Mouse (Mus musculus): ENCODE data around the gene Gm5475. TPM values are rescaled to one million over a fixed set of nuclear protein-coding genes. Genes with fewer than 3 reads are reported as not detected.
"Not testable (repeated sequence)": the region's sequence is repeated elsewhere in the genome, so short reads cannot be mapped to it uniquely, and the experiment has no call there.

Gm5475 gene
- polyA plus RNA-seq (2015; fragmentation: Nextera tagmentation; extraction: Ambion mirVana), result 0.11 and 0.15 TPM in 2 replicates

DNA sequence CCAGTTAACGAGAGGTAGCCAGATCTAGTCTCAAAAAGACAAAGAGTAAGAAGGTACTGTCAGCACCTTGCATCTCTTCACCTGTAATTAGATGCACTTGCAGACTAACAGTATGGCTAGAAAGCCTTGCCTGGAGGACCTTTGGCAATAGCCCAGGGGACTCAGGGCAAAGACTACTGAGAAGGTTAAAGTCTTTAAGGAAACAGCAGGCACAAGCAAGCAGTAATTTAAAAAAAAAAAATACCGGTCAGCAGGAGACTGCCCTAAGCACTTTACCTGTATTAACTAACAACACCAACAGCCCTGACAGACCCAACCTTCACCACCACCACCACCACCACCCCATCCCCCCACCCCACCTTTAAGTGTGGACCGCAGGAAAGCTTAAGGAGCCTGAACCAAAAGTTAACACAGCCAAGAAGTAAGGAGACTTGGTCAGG, at the start of gene Gm5475:
Gene Gm5475 (plus strand): TSS at position 390 of the 440 bp plus-strand sequence.
- not testable (repeated sequence) for DNase-seq (ENCODE audit: low spot score); H3K9me3 ChIP-seq (ENCODE audit: control insufficient read depth, low read length); H3K4me1 ChIP-seq (replicated peaks; ENCODE audit: control insufficient read depth, insufficient read depth); H3K36me3 ChIP-seq (ENCODE audit: control insufficient read depth, insufficient read depth, low read length); ATAC-seq (ENCODE audit: low FRiP score, low TSS enrichment); H3K27me3 ChIP-seq (ENCODE audit: control insufficient read depth, insufficient read depth, low read length)
- WGBS, result 32% methylated on average over 3 of the region's 3 CpGs
- Histone ChIP-seq H3K27ac (replicated peaks) (peak within 1 kb of the TSS; percentile 49), H3K9ac (ENCODE audit: low read length) (peak within 1 kb of the TSS; percentile 83), H3K4me2 (replicated peaks; ENCODE audit: low read depth) (peak within 1 kb of the TSS; percentile 94), H3K4me3 (ENCODE audit: low read depth, low read length) (peak within 1 kb of the TSS; percentile 86)

DNA sequence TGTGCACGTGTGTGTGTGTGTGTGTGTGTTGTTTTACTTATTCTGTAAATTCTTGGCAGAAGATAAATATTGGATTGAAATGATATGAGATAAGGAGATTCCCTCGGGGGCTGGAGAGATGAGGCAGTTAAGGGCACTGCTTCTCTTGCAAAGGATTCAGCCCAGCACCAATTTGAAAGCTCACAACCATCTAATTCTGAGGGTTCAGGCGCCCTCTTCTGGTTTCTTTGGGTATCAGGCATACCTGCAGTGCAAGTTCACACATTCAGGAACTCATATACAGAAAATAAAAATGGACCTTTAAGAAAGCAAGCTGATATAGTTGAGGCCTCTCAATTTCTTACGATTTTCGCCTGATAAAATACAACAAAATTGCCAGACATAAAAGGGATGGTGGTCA, 46.9 kb upstream of the Gm5475 start:
- ATAC-seq (ENCODE audit: low FRiP score, low TSS enrichment), result no peak
- 36% methylated on average over 5 of the region's 5 CpGs for WGBS

GRCm38 (mm10) chr15:100377847-100378505, 44.0 kb upstream of the Gm5475 start:
- H3K4me3 ChIP-seq (ENCODE audit: low read depth, low read length); H3K4me2 ChIP-seq (replicated peaks; ENCODE audit: low read depth); H3K9ac ChIP-seq (ENCODE audit: low read length); H3K27me3 ChIP-seq (ENCODE audit: control insufficient read depth, insufficient read depth, low read length); H3K9me3 ChIP-seq (ENCODE audit: control insufficient read depth, low read length); H3K36me3 ChIP-seq (ENCODE audit: control insufficient read depth, insufficient read depth, low read length); DNase-seq (ENCODE audit: low spot score); H3K27ac ChIP-seq (replicated peaks); H3K4me1 ChIP-seq (replicated peaks; ENCODE audit: control insufficient read depth, insufficient read depth): not testable (repeated sequence)
- 19% methylated on average over 3 of the region's 9 CpGs for WGBS
- peak; percentile 48 for ATAC-seq (ENCODE audit: low FRiP score, low TSS enrichment)
- peak; percentile 43 for TF ChIP-seq CTCF (IDR thresholded peaks at IDR 0.05; ENCODE audit: low read depth)

More for the DNA sequence above, 46.9 kb upstream of the Gm5475 start:
- Histone ChIP-seq H3K4me1 (replicated peaks; ENCODE audit: control insufficient read depth, insufficient read depth) (no peaks in the 10 kb centered on the region), H3K36me3 (ENCODE audit: control insufficient read depth, insufficient read depth, low read length) (no peaks in the 10 kb centered on the region), H3K9ac (ENCODE audit: low read length) (no peak overlapping the region), H3K27ac (replicated peaks) (no peak overlapping the region), H3K9me3 (ENCODE audit: control insufficient read depth, low read length) (no peaks in the 10 kb centered on the region), H3K27me3 (ENCODE audit: control insufficient read depth, insufficient read depth, low read length) (no peaks in the 10 kb centered on the region), H3K4me3 (ENCODE audit: low read depth, low read length) (no peak overlapping the region), H3K4me2 (replicated peaks; ENCODE audit: low read depth) (no peak overlapping the region)
- TF ChIP-seq EP300 (optimal IDR thresholded peaks at IDR 0.05), result no peak
- peak; percentile 79 for TF ChIP-seq CTCF (IDR thresholded peaks at IDR 0.05; ENCODE audit: low read depth)
- DNase-seq (ENCODE audit: low spot score), result peak; percentile 60

GRCm38 (mm10) chr15:100379658-100380057, 42.3 kb upstream of the Gm5475 start:
- TF ChIP-seq CTCF (IDR thresholded peaks at IDR 0.05; ENCODE audit: low read depth) (no peak), EP300 (optimal IDR thresholded peaks at IDR 0.05) (no peak)
- DNase-seq (ENCODE audit: low spot score) (no peak), ATAC-seq (ENCODE audit: low FRiP score, low TSS enrichment) (0 out of 2 replicates have a peak, but pooled peaks have one; percentile 37)
- no peak overlapping the region for H3K4me3 ChIP-seq (ENCODE audit: low read depth, low read length)
- H3K9me3 ChIP-seq (ENCODE audit: control insufficient read depth, low read length), result no peaks in the 10 kb centered on the region
- WGBS, result 68% methylated on average over 8 of the region's 8 CpGs
- H3K4me1 ChIP-seq (replicated peaks; ENCODE audit: control insufficient read depth, insufficient read depth), result no peaks in the 10 kb centered on the region
- no peaks in the 10 kb centered on the region for H3K27me3 ChIP-seq (ENCODE audit: control insufficient read depth, insufficient read depth, low read length)
- H3K4me2 ChIP-seq (replicated peaks; ENCODE audit: low read depth), result no peak overlapping the region
- H3K36me3 ChIP-seq (ENCODE audit: control insufficient read depth, insufficient read depth, low read length), result no peaks in the 10 kb centered on the region
- no peak overlapping the region for H3K9ac ChIP-seq (ENCODE audit: low read length)
- no peak overlapping the region for H3K27ac ChIP-seq (replicated peaks)

GRCm38 (mm10) chr15:100380104-100380503, 41.8 kb upstream of the Gm5475 start:
- ATAC-seq (ENCODE audit: low FRiP score, low TSS enrichment) (peak; percentile 79), DNase-seq (ENCODE audit: low spot score) (peak; percentile 28)
- Histone ChIP-seq H3K4me3 (ENCODE audit: low read depth, low read length) (no peak overlapping the region), H3K36me3 (ENCODE audit: control insufficient read depth, insufficient read depth, low read length) (no peaks in the 10 kb centered on the region), H3K4me2 (replicated peaks; ENCODE audit: low read depth) (no peak overlapping the region), H3K9ac (ENCODE audit: low read length) (no peak overlapping the region), H3K4me1 (replicated peaks; ENCODE audit: control insufficient read depth, insufficient read depth) (no peaks in the 10 kb centered on the region), H3K27ac (replicated peaks) (no peak overlapping the region), H3K27me3 (ENCODE audit: control insufficient read depth, insufficient read depth, low read length) (no peaks in the 10 kb centered on the region), H3K9me3 (ENCODE audit: control insufficient read depth, low read length) (no peaks in the 10 kb centered on the region)
- WGBS, result 48% methylated on average over 2 of the region's 2 CpGs
- TF ChIP-seq CTCF (IDR thresholded peaks at IDR 0.05; ENCODE audit: low read depth) (no peak), EP300 (optimal IDR thresholded peaks at IDR 0.05) (no peak)

GRCm38 (mm10) chr15:100385705-100386104, 36.2 kb upstream of the Gm5475 start:
- TF ChIP-seq CTCF (IDR thresholded peaks at IDR 0.05; ENCODE audit: low read depth) (no peak), EP300 (optimal IDR thresholded peaks at IDR 0.05) (no peak)

More at GRCm38 (mm10) chr15:100385705-100386104, 36.2 kb upstream of the Gm5475 start:
- ATAC-seq (ENCODE audit: low FRiP score, low TSS enrichment) (no peak), DNase-seq (ENCODE audit: low spot score) (no peak)
- Histone ChIP-seq H3K27ac (replicated peaks) (no peak overlapping the region), H3K4me3 (ENCODE audit: low read depth, low read length) (no peak overlapping the region), H3K9ac (ENCODE audit: low read length) (no peak overlapping the region), H3K4me1 (replicated peaks; ENCODE audit: control insufficient read depth, insufficient read depth) (no peaks in the 10 kb centered on the region), H3K36me3 (ENCODE audit: control insufficient read depth, insufficient read depth, low read length) (no peaks in the 10 kb centered on the region), H3K4me2 (replicated peaks; ENCODE audit: low read depth) (no peak overlapping the region), H3K9me3 (ENCODE audit: control insufficient read depth, low read length) (no peaks in the 10 kb centered on the region), H3K27me3 (ENCODE audit: control insufficient read depth, insufficient read depth, low read length) (no peaks in the 10 kb centered on the region)
- 88% methylated on average over 9 of the region's 9 CpGs for WGBS
